In genomic region chr5:71753966-71754365, GRCm38 (mm10) we compare ENCODE assay signal across 7 mouse cellular contexts.
"Had no signal": no experiment of that assay in that cellular context is flagged by ENCODE, and none has a peak within 500 bp of the region (broad histone marks: within the 10 kb centered on the region; RNA-seq: fewer than 3 reads in every experiment).

No protein-coding gene starts in this region.

- DNase-seq: kidney, adult 9 months; kidney, postnatal 4 days; lung, embryonic 14.5 days; lung, postnatal 10 days; retina, postnatal 1 day; right cerebral cortex, postnatal 25 days; thymus, postnatal 36 days had no signal
